Comparison of ENCODE assay signal across 22 mouse cellular contexts in the genomic region with DNA sequence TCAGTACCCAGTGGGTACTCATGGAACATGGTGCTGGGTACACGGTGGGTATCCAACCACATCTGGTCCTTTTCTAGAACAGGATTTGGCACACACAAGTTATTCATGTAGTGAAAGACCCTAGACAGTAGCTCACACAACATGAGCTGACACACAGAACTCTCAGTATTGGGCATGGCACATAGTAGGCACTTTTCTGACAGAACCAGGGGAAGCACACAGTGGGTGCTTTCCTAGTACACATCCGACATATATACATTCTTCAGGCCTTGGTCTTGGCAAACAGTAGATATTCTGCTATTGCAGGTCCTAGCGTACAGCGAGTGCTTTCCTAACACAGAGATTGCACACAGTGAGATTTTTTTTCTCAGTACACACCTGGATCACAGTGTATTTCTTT. TPM values are rescaled to one million over a fixed set of nuclear protein-coding genes. Genes with fewer than 3 reads are reported as not detected.
DNase-seq lines count a peak whose midpoint lies in the region; ATAC-seq lines count a peak whose summit lies in the region.
"Had no signal": no experiment of that assay in that cellular context is flagged by ENCODE, and none has a peak within 500 bp of the region (broad histone marks: within the 10 kb centered on the region; RNA-seq: fewer than 3 reads in every experiment).

No protein-coding gene starts in this region.

- no peaks in the 10 kb centered on the region for H3K27me3 ChIP-seq in hindbrain, embryonic 15.5 days
- H3K27me3 ChIP-seq in hindbrain, embryonic 14.5 days (ENCODE audit: control insufficient read depth, insufficient read depth, low read length): no peaks in the 10 kb centered on the region
- H3K27me3 ChIP-seq in neural tube, embryonic 15.5 days (replicated peaks): no peaks in the 10 kb centered on the region
- H3K27me3 ChIP-seq in limb, embryonic 12.5 days: no peaks in the 10 kb centered on the region
- H3K27me3 ChIP-seq: embryonic facial prominence, embryonic 13.5 days; forebrain, embryonic 13.5 days had no signal

- H3K4me2 ChIP-seq in hindbrain, embryonic 15.5 days: no peak overlapping the region
- no peak overlapping the region for H3K4me2 ChIP-seq in hindbrain, embryonic 14.5 days (replicated peaks)
- no peak overlapping the region for H3K4me2 ChIP-seq in neural tube, embryonic 15.5 days
- H3K4me2 ChIP-seq in limb, embryonic 12.5 days: no peak overlapping the region
- H3K4me2 ChIP-seq: embryonic facial prominence, embryonic 13.5 days; forebrain, embryonic 13.5 days; heart, embryonic 13.5 days had no signal

- no peak for DNase-seq in hindbrain, embryonic 14.5 days (ENCODE audit: low spot score)
- no peak for DNase-seq in neural tube, embryonic 10.5 days (ENCODE audit: extremely low spot score, low spot score)
- DNase-seq in kidney, postnatal 25 days: no peak
- DNase-seq: adrenal gland, adult 2 months; adrenal gland, postnatal 25 days; cerebellum, adult 8-10 months; cerebellum, postnatal 36 days; gastrocnemius, postnatal 10 days; heart, adult 2 months; heart, postnatal 14 days; heart, postnatal 4 days had no signal

- no peaks in the 10 kb centered on the region for H3K36me3 ChIP-seq in hindbrain, embryonic 15.5 days
- H3K36me3 ChIP-seq in hindbrain, embryonic 14.5 days (replicated peaks; ENCODE audit: control insufficient read depth, insufficient read depth): no peaks in the 10 kb centered on the region
- H3K36me3 ChIP-seq in neural tube, embryonic 15.5 days: peaks cover 5% of the 10 kb centered on the region
- H3K36me3 ChIP-seq in limb, embryonic 12.5 days: peaks cover 37% of the 10 kb centered on the region

- H3K9ac ChIP-seq in hindbrain, embryonic 15.5 days: no peak overlapping the region
- no peak overlapping the region for H3K9ac ChIP-seq in hindbrain, embryonic 14.5 days
- H3K9ac ChIP-seq in neural tube, embryonic 15.5 days (replicated peaks): no peak overlapping the region
- no peak overlapping the region for H3K9ac ChIP-seq in limb, embryonic 12.5 days (replicated peaks)
- H3K9ac ChIP-seq: embryonic facial prominence, embryonic 13.5 days; forebrain, embryonic 13.5 days; heart, embryonic 13.5 days had no signal

- no peak overlapping the region for H3K4me3 ChIP-seq in hindbrain, embryonic 15.5 days
- no peak overlapping the region for H3K4me3 ChIP-seq in hindbrain, embryonic 14.5 days (replicated peaks; ENCODE audit: low read length)
- H3K4me3 ChIP-seq in neural tube, embryonic 15.5 days (replicated peaks): no peak overlapping the region
- no peak overlapping the region for H3K4me3 ChIP-seq in limb, embryonic 12.5 days (replicated peaks)
- H3K4me3 ChIP-seq: embryonic facial prominence, embryonic 10.5 days; embryonic facial prominence, embryonic 13.5 days; erythroblast, embryonic 14.5 days; forebrain, embryonic 13.5 days; heart, adult 2 months; heart, embryonic 10.5 days; heart, embryonic 13.5 days had no signal

- H3K9me3 ChIP-seq in hindbrain, embryonic 15.5 days: no peaks in the 10 kb centered on the region
- H3K9me3 ChIP-seq in hindbrain, embryonic 14.5 days (ENCODE audit: control insufficient read depth, low read length): no peaks in the 10 kb centered on the region
- H3K9me3 ChIP-seq in neural tube, embryonic 15.5 days (replicated peaks): no peaks in the 10 kb centered on the region
- H3K9me3 ChIP-seq in limb, embryonic 12.5 days: no peaks in the 10 kb centered on the region
- H3K9me3 ChIP-seq: embryonic facial prominence, embryonic 10.5 days; embryonic facial prominence, embryonic 13.5 days; forebrain, embryonic 13.5 days; G1E; heart, embryonic 10.5 days; heart, embryonic 13.5 days had no signal

- H3K4me1 ChIP-seq in hindbrain, embryonic 15.5 days (replicated peaks): peaks cover 22% of the 10 kb centered on the region
- peaks cover 13% of the 10 kb centered on the region; the same call in 1 of the 2 replicates for H3K4me1 ChIP-seq in hindbrain, embryonic 14.5 days (replicated peaks; ENCODE audit: control insufficient read depth, insufficient read depth, low read length)
- H3K4me1 ChIP-seq in neural tube, embryonic 15.5 days: peaks cover 25% of the 10 kb centered on the region
- H3K4me1 ChIP-seq in limb, embryonic 12.5 days (replicated peaks): peaks cover 17% of the 10 kb centered on the region
- H3K4me1 ChIP-seq: embryonic facial prominence, embryonic 13.5 days had no signal

- 0 out of 2 replicates have a peak overlapping the region, but pooled peaks have one; percentile 5 for H3K27ac ChIP-seq in hindbrain, embryonic 15.5 days (replicated peaks)
- H3K27ac ChIP-seq in hindbrain, embryonic 14.5 days: no peak overlapping the region
- H3K27ac ChIP-seq in neural tube, embryonic 15.5 days (replicated peaks): 0 out of 2 replicates have a peak overlapping the region, but pooled peaks have one; percentile 9
- peak overlapping the region; percentile 72; the same call in 1 of the 2 replicates for H3K27ac ChIP-seq in limb, embryonic 12.5 days
- H3K27ac ChIP-seq: embryonic facial prominence, embryonic 10.5 days; embryonic facial prominence, embryonic 13.5 days; forebrain, embryonic 13.5 days; heart, adult 2 months; heart, embryonic 10.5 days; heart, embryonic 13.5 days had no signal

- ATAC-seq in hindbrain, embryonic 15.5 days (ENCODE audit: low FRiP score, low read depth): no peak
- ATAC-seq in hindbrain, embryonic 14.5 days (ENCODE audit: low FRiP score): no peak
- no peak for ATAC-seq in neural tube, embryonic 15.5 days (ENCODE audit: low FRiP score)
- ATAC-seq in limb, embryonic 12.5 days (ENCODE audit: insufficient number of reproducible peaks, insufficient read depth, low FRiP score, low TSS enrichment, low read depth): no peak
- ATAC-seq: forebrain, embryonic 13.5 days; forebrain, embryonic 16.5 days had no signal

- WGBS in hindbrain, embryonic 15.5 days: 98% methylated on average over 4 of the region's 4 CpGs
- 99% methylated on average over 4 of the region's 4 CpGs for WGBS in hindbrain, embryonic 14.5 days
- WGBS in neural tube, embryonic 15.5 days: 93% methylated on average over 4 of the region's 4 CpGs
- 94% methylated on average over 4 of the region's 4 CpGs for WGBS in limb, embryonic 12.5 days

RNA-seq across cellular contexts. Expression of a gene that starts 12.0 kb away (rescaled TPM):
- polyA plus RNA-seq in hindbrain, embryonic 15.5 days (2015; fragmentation: Nextera tagmentation; extraction: Ambion mirVana): 45.8 and 48.1 TPM in 2 replicates
- polyA plus RNA-seq in hindbrain, embryonic 14.5 days (2014; fragmentation: Nextera tagmentation; extraction: Ambion mirVana): 33.7 and 37.1 TPM in 2 replicates
- polyA plus RNA-seq in neural tube, embryonic 15.5 days (2015; fragmentation: Nextera tagmentation; extraction: Ambion mirVana): 51.5 and 52.5 TPM in 2 replicates
- polyA plus RNA-seq in limb, embryonic 12.5 days (2016; fragmentation: Nextera tagmentation; extraction: Ambion mirVana): 14.7 and 16.5 TPM in 2 replicates

RNA-seq across cellular contexts. Expression of a gene that starts 26.1 kb away (rescaled TPM):
- 2.5 and 3.3 TPM in 2 replicates for polyA plus RNA-seq in hindbrain, embryonic 15.5 days (2015; fragmentation: Nextera tagmentation; extraction: Ambion mirVana)
- polyA plus RNA-seq in hindbrain, embryonic 14.5 days (2014; fragmentation: Nextera tagmentation; extraction: Ambion mirVana): 2.5 and 3.9 TPM in 2 replicates
- polyA plus RNA-seq in neural tube, embryonic 15.5 days (2015; fragmentation: Nextera tagmentation; extraction: Ambion mirVana): 1.4 and 1.6 TPM in 2 replicates
- polyA plus RNA-seq in limb, embryonic 12.5 days (2016; fragmentation: Nextera tagmentation; extraction: Ambion mirVana): 2.2 and 2.7 TPM in 2 replicates
- polyA plus RNA-seq: G1E had no signal

RNA-seq across cellular contexts. Expression of a gene that starts 37.0 kb away (rescaled TPM):
- 56.5 and 69.5 TPM in 2 replicates for polyA plus RNA-seq in hindbrain, embryonic 15.5 days (2015; fragmentation: Nextera tagmentation; extraction: Ambion mirVana)
- 78.0 and 81.4 TPM in 2 replicates for polyA plus RNA-seq in hindbrain, embryonic 14.5 days (2014; fragmentation: Nextera tagmentation; extraction: Ambion mirVana)
- 49.6 and 58.6 TPM in 2 replicates for polyA plus RNA-seq in neural tube, embryonic 15.5 days (2015; fragmentation: Nextera tagmentation; extraction: Ambion mirVana)
- 36.4 and 39.8 TPM in 2 replicates for polyA plus RNA-seq in limb, embryonic 12.5 days (2016; fragmentation: Nextera tagmentation; extraction: Ambion mirVana)

RNA-seq across cellular contexts. Expression of a gene that starts 40.9 kb away (rescaled TPM):
- polyA plus RNA-seq in hindbrain, embryonic 15.5 days (2015; fragmentation: Nextera tagmentation; extraction: Ambion mirVana): 570 and 601 TPM in 2 replicates
- 589 and 599 TPM in 2 replicates for polyA plus RNA-seq in hindbrain, embryonic 14.5 days (2014; fragmentation: Nextera tagmentation; extraction: Ambion mirVana)
- 544 and 626 TPM in 2 replicates for polyA plus RNA-seq in neural tube, embryonic 15.5 days (2015; fragmentation: Nextera tagmentation; extraction: Ambion mirVana)
- 160 and 175 TPM in 2 replicates for polyA plus RNA-seq in limb, embryonic 12.5 days (2016; fragmentation: Nextera tagmentation; extraction: Ambion mirVana)

RNA-seq across cellular contexts. Expression of a gene that starts 45.6 kb away (rescaled TPM):
- polyA plus RNA-seq in hindbrain, embryonic 15.5 days (2015; fragmentation: Nextera tagmentation; extraction: Ambion mirVana): 21.8 and 23.6 TPM in 2 replicates
- 22.9 and 25.1 TPM in 2 replicates for polyA plus RNA-seq in hindbrain, embryonic 14.5 days (2014; fragmentation: Nextera tagmentation; extraction: Ambion mirVana)
- polyA plus RNA-seq in neural tube, embryonic 15.5 days (2015; fragmentation: Nextera tagmentation; extraction: Ambion mirVana): 21.3 and 21.8 TPM in 2 replicates
- 18.3 and 18.8 TPM in 2 replicates for polyA plus RNA-seq in limb, embryonic 12.5 days (2016; fragmentation: Nextera tagmentation; extraction: Ambion mirVana)
